21 mouse cellular contexts compared by ENCODE assay signal in the genomic region with DNA sequence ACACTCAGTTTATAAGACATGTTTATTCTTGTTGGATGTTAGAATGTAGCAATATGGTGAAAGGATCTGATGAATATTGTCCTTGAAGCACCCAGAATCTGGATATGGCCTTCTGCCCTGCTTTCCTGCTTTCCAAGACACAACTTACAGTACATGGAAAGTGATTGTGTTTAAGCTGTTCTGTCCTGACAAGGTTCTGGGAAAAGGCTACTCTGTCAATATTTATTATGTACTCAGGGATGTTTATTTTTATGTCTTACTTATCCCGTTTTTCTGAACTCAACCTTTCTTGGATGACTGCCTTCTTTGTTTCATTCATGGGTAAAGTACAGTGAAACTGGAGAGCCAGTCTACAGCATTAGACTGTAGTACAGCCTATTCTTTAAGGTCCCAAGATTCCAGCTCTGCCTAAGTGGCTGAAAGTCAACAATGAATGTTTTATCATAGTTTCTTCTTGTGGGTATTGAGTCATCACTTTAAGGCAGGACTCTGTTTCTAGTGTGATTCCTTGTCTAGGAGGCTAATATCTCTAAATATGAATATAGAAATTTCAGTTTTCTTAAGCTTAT.
DNase-seq lines count a peak whose midpoint lies in the region; ATAC-seq and TF ChIP-seq lines count a peak whose summit lies in the region.
"Had no signal": no experiment of that assay in that cellular context is flagged by ENCODE, and none has a peak within 500 bp of the region (broad histone marks: within the 10 kb centered on the region; RNA-seq: fewer than 3 reads in every experiment).

No protein-coding gene starts in this region.

- H3K27me3 ChIP-seq in lung, embryonic 14.5 days (ENCODE audit: insufficient read depth, low read length), result no peaks in the 10 kb centered on the region
- no peaks in the 10 kb centered on the region for H3K27me3 ChIP-seq in lung, postnatal 0 days (replicated peaks; ENCODE audit: insufficient read depth, low read length)
- H3K27me3 ChIP-seq in stomach, postnatal 0 days (ENCODE audit: control insufficient read depth, insufficient read depth, low read length), result no peaks in the 10 kb centered on the region
- H3K27me3 ChIP-seq: embryonic facial prominence, embryonic 13.5 days; forebrain, embryonic 13.5 days; forebrain, embryonic 15.5 days; Patski had no signal

- no peak overlapping the region for H3K9ac ChIP-seq in lung, embryonic 14.5 days
- no peak overlapping the region for H3K9ac ChIP-seq in lung, postnatal 0 days (replicated peaks; ENCODE audit: low read depth)
- no peak overlapping the region for H3K9ac ChIP-seq in stomach, postnatal 0 days (ENCODE audit: low read length)
- H3K9ac ChIP-seq: embryonic facial prominence, embryonic 13.5 days; forebrain, embryonic 13.5 days; forebrain, embryonic 15.5 days; forebrain, postnatal 0 days had no signal

- ATAC-seq in lung, embryonic 14.5 days (ENCODE audit: insufficient read depth), result peak; percentile 83
- no peak for ATAC-seq in lung, postnatal 0 days
- ATAC-seq in stomach, postnatal 0 days (ENCODE audit: low FRiP score, low TSS enrichment), result peak; percentile 95
- ATAC-seq: activated CD4-positive, CD25-positive, alpha-beta regulatory T cell, adult 4 months; forebrain, embryonic 13.5 days; forebrain, embryonic 15.5 days; forebrain, postnatal 0 days; Patski had no signal

- no peaks in the 10 kb centered on the region for H3K9me3 ChIP-seq in lung, embryonic 14.5 days (ENCODE audit: low read depth, low read length)
- no peaks in the 10 kb centered on the region for H3K9me3 ChIP-seq in lung, postnatal 0 days (ENCODE audit: low read length)
- no peaks in the 10 kb centered on the region for H3K9me3 ChIP-seq in stomach, postnatal 0 days (ENCODE audit: control insufficient read depth, low read length)
- H3K9me3 ChIP-seq: embryonic facial prominence, embryonic 13.5 days; forebrain, embryonic 13.5 days; forebrain, embryonic 15.5 days had no signal

- WGBS in lung, embryonic 14.5 days, result 5% methylated on average over 1 of the region's 1 CpGs
- 9% methylated on average over 1 of the region's 1 CpGs for WGBS in lung, postnatal 0 days
- 3% methylated on average over 1 of the region's 1 CpGs for WGBS in stomach, postnatal 0 days

- intact Hi-C loops in gastrocnemius, postnatal 36 days (cut with DNase I), result no loop called here

- peak; percentile 48 for DNase-seq in lung, embryonic 14.5 days
- no peak for DNase-seq in lung, adult 18-20 months
- peak; percentile 11 for DNase-seq in lung, postnatal 0 days (ENCODE audit: low spot score)
- no peak for DNase-seq in lung, postnatal 10 days
- DNase-seq in NIH3T3 (ENCODE audit: low read depth), result peak; percentile 2
- DNase-seq in stomach, postnatal 0 days (ENCODE audit: low spot score), result no peak
- no peak for DNase-seq in gastrocnemius, postnatal 36 days
- DNase-seq: adrenal gland, adult 8-10 months; adrenal gland, postnatal 14 days; adrenal gland, postnatal 36 days; cerebellum, adult 11-12 months; cerebellum, adult 2 months; cerebellum, adult 9-10 months; cerebellum, postnatal 10 days; cerebellum, postnatal 25 days; forebrain, postnatal 0 days had no signal

- no peaks in the 10 kb centered on the region for H3K4me1 ChIP-seq in lung, embryonic 14.5 days (ENCODE audit: insufficient read depth)
- H3K4me1 ChIP-seq in lung, postnatal 0 days (ENCODE audit: insufficient read depth, low read depth, low read length), result no peaks in the 10 kb centered on the region
- no peaks in the 10 kb centered on the region for H3K4me1 ChIP-seq in stomach, postnatal 0 days (replicated peaks; ENCODE audit: control insufficient read depth, insufficient read depth)
- H3K4me1 ChIP-seq: embryonic facial prominence, embryonic 13.5 days; forebrain, embryonic 13.5 days; forebrain, embryonic 15.5 days had no signal

- no peak overlapping the region for H3K4me3 ChIP-seq in lung, embryonic 14.5 days (ENCODE audit: low read depth, low read length)
- H3K4me3 ChIP-seq in lung, postnatal 0 days (ENCODE audit: low read depth, low read length), result no peak overlapping the region
- H3K4me3 ChIP-seq in stomach, postnatal 0 days (ENCODE audit: low read depth, low read length), result no peak overlapping the region
- H3K4me3 ChIP-seq: embryonic facial prominence, embryonic 13.5 days; forebrain, embryonic 13.5 days; forebrain, embryonic 15.5 days had no signal

- H3K4me2 ChIP-seq in lung, embryonic 14.5 days, result no peak overlapping the region
- H3K4me2 ChIP-seq in lung, postnatal 0 days (replicated peaks; ENCODE audit: low read depth, low read length), result no peak overlapping the region
- no peak overlapping the region for H3K4me2 ChIP-seq in stomach, postnatal 0 days (replicated peaks; ENCODE audit: low read depth)
- H3K4me2 ChIP-seq: embryonic facial prominence, embryonic 13.5 days; forebrain, embryonic 13.5 days; forebrain, embryonic 15.5 days had no signal

- no peak for TF ChIP-seq EP300 in lung, postnatal 0 days (IDR thresholded peaks at IDR 0.05)
- TF ChIP-seq EP300 in stomach, postnatal 0 days (optimal IDR thresholded peaks at IDR 0.05), result no peak

- no peak overlapping the region for H3K27ac ChIP-seq in lung, embryonic 14.5 days (ENCODE audit: low read depth)
- H3K27ac ChIP-seq in lung, postnatal 0 days (ENCODE audit: low read length), result no peak overlapping the region
- H3K27ac ChIP-seq in stomach, postnatal 0 days (replicated peaks), result no peak overlapping the region
- H3K27ac ChIP-seq: embryonic facial prominence, embryonic 13.5 days; forebrain, embryonic 13.5 days; forebrain, embryonic 15.5 days had no signal

- no peak for TF ChIP-seq CTCF in lung, embryonic 14.5 days (IDR thresholded peaks at IDR 0.05; ENCODE audit: low read depth)
- TF ChIP-seq CTCF in lung, postnatal 0 days (IDR thresholded peaks at IDR 0.05), result no peak
- no peak for TF ChIP-seq CTCF in stomach, postnatal 0 days (IDR thresholded peaks at IDR 0.05; ENCODE audit: low read depth)

- no peaks in the 10 kb centered on the region for H3K36me3 ChIP-seq in lung, embryonic 14.5 days (ENCODE audit: insufficient read depth)
- no peaks in the 10 kb centered on the region for H3K36me3 ChIP-seq in lung, postnatal 0 days (ENCODE audit: insufficient read depth, low read length)
- no peaks in the 10 kb centered on the region for H3K36me3 ChIP-seq in stomach, postnatal 0 days (ENCODE audit: control insufficient read depth, insufficient read depth, low read length)
- H3K36me3 ChIP-seq: embryonic facial prominence, embryonic 13.5 days; forebrain, embryonic 15.5 days had no signal

Comparison
In these comparisons a context has a peak if more than half of its experiments do, and no peak if none do; other contexts are left out.
1. DNase-seq: peak in lung, embryonic 14.5 days (single experiment), lung, postnatal 0 days (single experiment) and NIH3T3 (single experiment); none in lung, adult 18-20 months (0 of 2), lung, postnatal 10 days (single experiment), stomach, postnatal 0 days (single experiment) and gastrocnemius, postnatal 36 days (0 of 2).